Mouse (Mus musculus) heart, embryonic 14.5 days (tissue): ENCODE data around the gene Olfr729. TPM values are rescaled to one million over a fixed set of nuclear protein-coding genes. Genes with fewer than 3 reads are reported as not detected.

Experiments used
- ATAC-seq: fragments of 200-750 bp; cut with Nextera tagmentation; 2 replicates; pipeline ENCODE4 v1.8.0; 2017; ENCODE audit warnings: low read depth, moderate TSS enrichment; ENCODE audit not compliant: insufficient number of reproducible peaks, insufficient read depth, low FRiP score
- H3K27ac ChIP-seq, 2 experiments: fragments of 200-500 bp in 1 of 2; fragments of 300-500 bp in 1 of 2; sonication (generic) in 1 of 2; replicated peaks in 1 of 2; 2 replicates each; pipeline ENCODE4 v1.5.1; 2012 to 2014; ENCODE audit warnings: low read depth in 2 of 2, low read length in 2 of 2, control low read depth in 1 of 2, mild to moderate bottlenecking in 1 of 2, mixed read lengths in 1 of 2; ENCODE audit not compliant: control insufficient read depth in 1 of 2, insufficient read depth in 1 of 2
- H3K27me3 ChIP-seq: fragments of 300-500 bp; sonication (generic); 2 replicates; pipeline ENCODE4 v1.6.1; 2014; ENCODE audit warnings: mild to moderate bottlenecking, low read length, control low read depth; ENCODE audit not compliant: control insufficient read depth, insufficient read depth
- H3K36me3 ChIP-seq: fragments of 300-500 bp; sonication (generic); 2 replicates; pipeline ENCODE4 v1.6.1; 2014; ENCODE audit warnings: mild to moderate bottlenecking, control low read depth, low read length, mixed read lengths; ENCODE audit not compliant: control insufficient read depth, insufficient read depth
- H3K4me1 ChIP-seq, 2 experiments: fragments of 200-500 bp in 1 of 2; fragments of 300-500 bp in 1 of 2; sonication (generic) in 1 of 2; 2 replicates each; pipeline ENCODE4 v1.6.1; 2012 to 2014; ENCODE audit warnings: low read length in 2 of 2, control low read depth in 1 of 2, mixed read lengths in 1 of 2; ENCODE audit not compliant: control insufficient read depth in 2 of 2, insufficient read depth in 2 of 2
- H3K4me2 ChIP-seq: fragments of 300-500 bp; sonication (generic); 2 replicates; pipeline ENCODE4 v1.6.1; 2014; ENCODE audit warnings: mild to moderate bottlenecking, low read length
- H3K4me3 ChIP-seq, 2 experiments: fragments of 200-500 bp in 1 of 2; fragments of 300-500 bp in 1 of 2; sonication (generic) in 1 of 2; 2 replicates each; pipeline ENCODE4 v1.5.1; 2012 to 2014; ENCODE audit warnings: low read length in 2 of 2, mild to moderate bottlenecking in 2 of 2, control low read depth in 1 of 2, low read depth in 1 of 2, moderate library complexity in 1 of 2; ENCODE audit not compliant: control insufficient read depth in 1 of 2, insufficient read depth in 1 of 2
- H3K9ac ChIP-seq: fragments of 300-500 bp; sonication (generic); 2 replicates; pipeline ENCODE4 v1.6.1; 2014; ENCODE audit warnings: mild to moderate bottlenecking, low read length
- H3K9me3 ChIP-seq: fragments of 300-500 bp; sonication (generic); 2 replicates; pipeline ENCODE4 v1.6.1; 2016; ENCODE audit warnings: low read length, control low read depth; ENCODE audit not compliant: control insufficient read depth
- WGBS: fragments of 180-500 bp; shearing (Covaris S2); extraction: QIAGEN DNeasy Blood & Tissue Kit; methylation state at CpG from one replicate; pipeline ENCODE4 v1.1.7; 2014; 5-methylcytosine and 5-hydroxymethylcytosine counted together
- polyA plus RNA-seq: library from polyadenylated mRNA; unstranded; fragments of >200 nt; fragmentation: Nextera tagmentation; extraction: Ambion mirVana; gene quantifications from 2 replicates; pipeline ENCODE4 v1.2.1, GENCODE M21; 2014

The Olfr729 gene
- polyA plus RNA-seq: not detected in 2 replicates

GRCm38 (mm10) chr14:50152810-50153209 is at the start of gene Olfr729:
Gene Olfr729 (minus strand): TSS chr14:50152910.
- no peaks in the 10 kb centered on the region for H3K9me3 ChIP-seq
- H3K36me3 ChIP-seq: no peaks in the 10 kb centered on the region
- no peak within 1 kb of the TSS for H3K27ac ChIP-seq
- H3K4me1 ChIP-seq: no peaks in the 10 kb centered on the region
- ATAC-seq: no peak
- no peak within 1 kb of the TSS for H3K4me2 ChIP-seq
- no peak within 1 kb of the TSS for H3K4me3 ChIP-seq
- H3K27me3 ChIP-seq: no peaks in the 10 kb centered on the region
- H3K9ac ChIP-seq: no peak within 1 kb of the TSS

- Histone ChIP-seq H3K4me1 (no peaks in the 10 kb centered on the region), H3K4me3 (no peak within 1 kb of the TSS), H3K4me2 (no peak within 1 kb of the TSS), H3K27ac (no peak within 1 kb of the TSS), H3K9me3 (no peaks in the 10 kb centered on the region), H3K36me3 (no peaks in the 10 kb centered on the region), H3K9ac (no peak within 1 kb of the TSS), H3K27me3 (no peaks in the 10 kb centered on the region)
- 55% methylated on average over 1 of the region's 1 CpGs for WGBS
- no peak for ATAC-seq
These were observed 35.4 kb upstream of the Olfr729 start, which contains the start of gene Olfr730 for GRCm38 (mm10) chr14:50188098-50188497. Gene Olfr730 (minus strand): TSS chr14:50188198.

- Histone ChIP-seq H3K4me3 (no peak within 1 kb of the TSS), H3K27me3 (no peaks in the 10 kb centered on the region), H3K36me3 (no peaks in the 10 kb centered on the region), H3K9ac (no peak within 1 kb of the TSS), H3K27ac (no peak within 1 kb of the TSS), H3K4me1 (no peaks in the 10 kb centered on the region), H3K4me2 (no peak within 1 kb of the TSS), H3K9me3 (no peaks in the 10 kb centered on the region)
- 83% methylated on average over 5 of the region's 5 CpGs for WGBS
- ATAC-seq: no peak
These were observed 10.1 kb downstream of the Olfr729 start, which contains the start of gene Olfr728 for GRCm38 (mm10) chr14:50142580-50142979. Gene Olfr728 (minus strand): TSS chr14:50142680.

GRCm38 (mm10) chr14:50122886-50123285 is 29.8 kb downstream of the Olfr729 start, which contains the start of gene Olfr727:
Gene Olfr727 (plus strand): TSS chr14:50123186.
- Histone ChIP-seq H3K27me3 (no peaks in the 10 kb centered on the region), H3K4me3 (no peak within 1 kb of the TSS), H3K4me2 (no peak within 1 kb of the TSS), H3K9me3 (no peaks in the 10 kb centered on the region), H3K36me3 (no peaks in the 10 kb centered on the region), H3K27ac (no peak within 1 kb of the TSS), H3K4me1 (no peaks in the 10 kb centered on the region), H3K9ac (no peak within 1 kb of the TSS)
- 64% methylated on average over 1 of the region's 1 CpGs for WGBS
- ATAC-seq: no peak

Other genes with a start within 250 kb of the Olfr729 start
- not detected in 2 replicates for gene Olfr723, start 221.1 kb downstream of the Olfr729 start, polyA plus RNA-seq
- not detected in 2 replicates for gene Olfr724, start 189.6 kb downstream of the Olfr729 start, polyA plus RNA-seq
- gene Olfr725, start 112.5 kb downstream of the Olfr729 start, polyA plus RNA-seq: not detected in 2 replicates
- gene Olfr726, start 62.0 kb downstream of the Olfr729 start, polyA plus RNA-seq: not detected in 2 replicates
- gene Olfr727, start 29.7 kb downstream of the Olfr729 start, polyA plus RNA-seq: not detected in 2 replicates
- gene Olfr728, start 10.2 kb downstream of the Olfr729 start, polyA plus RNA-seq: not detected in 2 replicates
- gene Olfr730, start 35.3 kb upstream of the Olfr729 start, polyA plus RNA-seq: not detected in 2 replicates
- not detected in 2 replicates for gene Olfr731, start 89.0 kb upstream of the Olfr729 start, polyA plus RNA-seq
- not detected in 2 replicates for gene Olfr732, start 131.3 kb upstream of the Olfr729 start, polyA plus RNA-seq
- not detected in 2 replicates for gene Olfr733, start 148.6 kb upstream of the Olfr729 start, polyA plus RNA-seq
- gene Olfr734, start 173.9 kb upstream of the Olfr729 start, polyA plus RNA-seq: not detected in 2 replicates
- not detected in 2 replicates for gene Olfr735, start 196.0 kb upstream of the Olfr729 start, polyA plus RNA-seq
- gene Tlr11, start 205.0 kb upstream of the Olfr729 start, polyA plus RNA-seq: not detected in 2 replicates
- not detected in 2 replicates for gene Olfr736, start 228.3 kb upstream of the Olfr729 start, polyA plus RNA-seq